Mouse (Mus musculus) mouse trophoblast stem cell (cell line): ENCODE results near the gene Unc93a2.
"Not testable (repeated sequence)": the region's sequence is repeated elsewhere in the genome, so short reads cannot be mapped to it uniquely, and the experiment has no call there.

Source experiments
- in situ Hi-C, 2 experiments: fragments of 300-500 bp; cut with MseI, MboI; formaldehyde crosslinking; loops; 2 replicates in 1 of 2; 3 replicates in 1 of 2; pipeline ENCODE4 v1.15.1; 2025

Unc93a2 gene

GRCm38 (mm10) chr17:7371879-7372278 is 13.4 kb downstream of the Unc93a2 start, which contains the start of gene Gm49630:
Gm49630 (minus strand) TSS chr17:7371979.
- in situ Hi-C loops: not testable (repeated sequence)

- in situ Hi-C loops: not testable (repeated sequence)
Measured at GRCm38 (mm10) chr17:7369401-7369800, 15.9 kb downstream of the Unc93a2 start.

GRCm38 (mm10) chr17:7366676-7367374 is 18.4 kb downstream of the Unc93a2 start:
- in situ Hi-C loops: not testable (repeated sequence)

- in situ Hi-C loops: not testable (repeated sequence)
Measured at GRCm38 (mm10) chr17:7366265-7366664, 19.0 kb downstream of the Unc93a2 start.

- in situ Hi-C loops: not testable (repeated sequence)
Measured at GRCm38 (mm10) chr17:7365615-7366014, 19.6 kb downstream of the Unc93a2 start.

- in situ Hi-C loops: not testable (repeated sequence)
Measured at GRCm38 (mm10) chr17:7360749-7361465, 24.4 kb downstream of the Unc93a2 start.

- in situ Hi-C loops: not testable (repeated sequence)
Measured at GRCm38 (mm10) chr17:7359806-7360205, 25.5 kb downstream of the Unc93a2 start.

GRCm38 (mm10) chr17:7352596-7352995 is 32.7 kb downstream of the Unc93a2 start, which contains the start of gene Ttll2:
Ttll2 (minus strand) TSS chr17:7352696.
- in situ Hi-C loops: not testable (repeated sequence)

- in situ Hi-C loops: not testable (repeated sequence)
Measured at GRCm38 (mm10) chr17:7348765-7349164, 36.5 kb downstream of the Unc93a2 start.

GRCm38 (mm10) chr17:7337381-7337780 is 47.9 kb downstream of the Unc93a2 start:
- in situ Hi-C loops: not testable (repeated sequence)

GRCm38 (mm10) chr17:7332745-7333144 is 52.5 kb downstream of the Unc93a2 start:
- in situ Hi-C loops: not testable (repeated sequence)

GRCm38 (mm10) chr17:7326415-7326814 is 58.8 kb downstream of the Unc93a2 start:
- in situ Hi-C loops: not testable (repeated sequence)

- in situ Hi-C loops: not testable (repeated sequence)
Measured at GRCm38 (mm10) chr17:7324346-7324745, 60.9 kb downstream of the Unc93a2 start, which contains the start of gene Tcp10a. Tcp10a (plus strand) TSS chr17:7324646.

- in situ Hi-C loops: not testable (repeated sequence)
Measured at GRCm38 (mm10) chr17:7319789-7320188, 65.5 kb downstream of the Unc93a2 start.

- in situ Hi-C loops: not testable (repeated sequence)
Measured at GRCm38 (mm10) chr17:7315693-7316382, 69.4 kb downstream of the Unc93a2 start.
